Mouse (Mus musculus) CH12.LX (cell line): ENCODE results near the gene Msi2.

ENCODE experiments used
- CHD2 ChIP-seq: IDR thresholded peaks from 2 replicates; pipeline ENCODE4 v1.6.1; 2011; ENCODE audit warnings: low read length, improper control_type of control experiment
- CTCF ChIP-seq, 2 experiments: IDR thresholded peaks in 1 of 2; conservative IDR thresholded peaks in 1 of 2; 2 replicates each; pipeline ENCODE4 v1.5.1; 2011 to 2012; ENCODE audit warnings: low read depth in 2 of 2, low read length in 2 of 2, improper control_type of control experiment in 1 of 2, inconsistent platforms in 1 of 2, mild to moderate bottlenecking in 1 of 2, moderate library complexity in 1 of 2
- E2F4 ChIP-seq: IDR thresholded peaks from 2 replicates; pipeline ENCODE4 v1.6.1; 2011; ENCODE audit warnings: low read depth, low read length, improper control_type of control experiment; ENCODE audit not compliant: insufficient replicate concordance
- EP300 ChIP-seq: IDR thresholded peaks from 2 replicates; pipeline ENCODE4 v1.6.1; 2011; ENCODE audit warnings: low read length, improper control_type of control experiment
- ETS1 ChIP-seq: conservative IDR thresholded peaks from 2 replicates; pipeline ENCODE4 v1.6.1; 2012; ENCODE audit warnings: low read depth, mild to moderate bottlenecking, inconsistent platforms, low read length, improper control_type of control experiment, moderate library complexity
- HCFC1 ChIP-seq: IDR thresholded peaks from 2 replicates; pipeline ENCODE4 v1.6.1; 2012; ENCODE audit warnings: low read depth, mild to moderate bottlenecking, inconsistent platforms, low read length, improper control_type of control experiment
- NRF1 ChIP-seq: IDR thresholded peaks from 2 replicates; pipeline ENCODE4 v1.6.1; 2014; ENCODE audit warnings: low read depth, mild to moderate bottlenecking, inconsistent platforms, low read length, improper control_type of control experiment, moderate library complexity
- POLR2A ChIP-seq: IDR thresholded peaks from 2 replicates; pipeline ENCODE4 v1.6.1; 2011; ENCODE audit warnings: low read depth, mild to moderate bottlenecking, improper control_type of control experiment, low read length
- POLR2AphosphoS2 ChIP-seq: IDR thresholded peaks from 2 replicates; pipeline ENCODE4 v1.6.1; 2011; ENCODE audit warnings: low read depth, low read length, improper control_type of control experiment
- RCOR1 ChIP-seq: conservative IDR thresholded peaks from 2 replicates; pipeline ENCODE4 v1.6.1; 2012; ENCODE audit warnings: low read depth, mild to moderate bottlenecking, inconsistent platforms, low read length, improper control_type of control experiment
- ZC3H11A ChIP-seq: IDR thresholded peaks from 2 replicates; pipeline ENCODE4 v1.6.1; 2012; ENCODE audit warnings: low read depth, mild to moderate bottlenecking, inconsistent platforms, low read length, improper control_type of control experiment
- ZMIZ1 ChIP-seq: IDR thresholded peaks from 2 replicates; pipeline ENCODE4 v1.6.1; 2012; ENCODE audit warnings: low read depth, mild to moderate bottlenecking, inconsistent platforms, low read length, improper control_type of control experiment

DNA sequence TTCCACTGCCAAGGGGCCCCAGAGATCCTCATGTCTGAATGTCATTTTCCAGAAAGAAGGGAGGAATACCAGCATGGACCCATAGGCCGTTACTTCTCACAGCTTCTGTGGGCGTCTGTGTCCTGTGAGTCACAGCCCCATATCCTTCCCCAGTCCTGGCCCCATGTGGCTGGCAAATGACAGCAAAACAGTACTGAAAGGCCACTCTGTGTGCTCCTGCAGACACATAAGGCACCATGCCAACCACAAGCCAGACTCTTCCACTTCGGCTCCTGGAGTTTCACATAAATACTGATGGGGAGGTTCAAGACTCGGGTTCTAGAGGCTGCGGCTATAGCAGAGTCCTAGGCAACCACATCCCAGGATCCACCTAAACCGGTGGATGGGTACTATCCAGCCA, 128.7 kb downstream of the Msi2 start:
- no peak for TF ChIP-seq ETS1
- TF ChIP-seq CTCF (conservative IDR thresholded peaks at IDR 0.05 in 1 of 2, IDR thresholded peaks at IDR 0.05 in 1 of 2; ENCODE audit: low read depth in 2 of 2, low read length in 2 of 2): no peak
- TF ChIP-seq POLR2A: no peak
- no peak for TF ChIP-seq EP300
- TF ChIP-seq RCOR1: no peak
- no peak for TF ChIP-seq ZC3H11A
- no peak for TF ChIP-seq HCFC1
- no peak for TF ChIP-seq POLR2AphosphoS2
- TF ChIP-seq ZMIZ1: no peak
- TF ChIP-seq CHD2: no peak
- TF ChIP-seq E2F4: no peak
- TF ChIP-seq NRF1: no peak
